Mouse (Mus musculus): ENCODE measurements around the gene Mast1. TPM values are rescaled to one million over a fixed set of nuclear protein-coding genes. Genes with fewer than 3 reads are reported as not detected.

The Mast1 gene
- polyA plus RNA-seq (2016; fragmentation: Nextera tagmentation; extraction: Ambion mirVana): 43.0 and 44.9 TPM in 2 replicates

- H3K36me3 ChIP-seq: no peaks in the 10 kb centered on the region
- H3K4me2 ChIP-seq (replicated peaks): peak within 1 kb of the TSS; percentile 80
- peaks cover 33% of the 10 kb centered on the region for H3K4me1 ChIP-seq
- under 1% methylated on average over 50 of the region's 50 CpGs for WGBS
- H3K27me3 ChIP-seq (replicated peaks): peaks cover 39% of the 10 kb centered on the region
- peak within 1 kb of the TSS; percentile 88 for H3K9ac ChIP-seq
- H3K27ac ChIP-seq: peak within 1 kb of the TSS; percentile 75
- peak within 1 kb of the TSS; percentile 69 for H3K4me3 ChIP-seq
- no peaks in the 10 kb centered on the region for H3K9me3 ChIP-seq
- ATAC-seq (ENCODE audit: low FRiP score, low read depth): peak; percentile 57
These were observed at the start of gene Mast1 for GRCm38 (mm10) chr8:84936962-84937546. Mast1 (minus strand) TSS chr8:84937359.

- ATAC-seq (ENCODE audit: low FRiP score, low read depth): no peak
- Histone ChIP-seq H3K27ac (no peak overlapping the region), H3K9me3 (no peaks in the 10 kb centered on the region), H3K9ac (no peak overlapping the region; the same call in 1 of the 2 replicates), H3K36me3 (no peaks in the 10 kb centered on the region), H3K4me1 (peaks cover 26% of the 10 kb centered on the region), H3K27me3 (replicated peaks) (peaks cover 37% of the 10 kb centered on the region), H3K4me3 (peak overlapping the region; percentile 43; the same call in 1 of the 2 replicates), H3K4me2 (replicated peaks) (peak overlapping the region; percentile 99)
- 41% methylated on average over 8 of the region's 8 CpGs for WGBS
These were observed 49.3 kb upstream of the Mast1 start for GRCm38 (mm10) chr8:84986379-84986945.

- Histone ChIP-seq H3K36me3 (no peaks in the 10 kb centered on the region), H3K9ac (peak overlapping the region; percentile 57), H3K4me3 (peak overlapping the region; percentile 43), H3K4me2 (replicated peaks) (peak overlapping the region; percentile 99), H3K27me3 (replicated peaks) (peaks cover 42% of the 10 kb centered on the region), H3K9me3 (no peaks in the 10 kb centered on the region), H3K27ac (no peak overlapping the region), H3K4me1 (peaks cover 27% of the 10 kb centered on the region)
- peak; percentile 3; the same call in 1 of the 2 replicates for ATAC-seq (ENCODE audit: low FRiP score, low read depth)
- WGBS: under 1% methylated on average over 53 of the region's 53 CpGs
These were observed 48.7 kb upstream of the Mast1 start for GRCm38 (mm10) chr8:84985684-84986378.

- ATAC-seq (ENCODE audit: low FRiP score, low read depth): no peak
These were observed 48.0 kb upstream of the Mast1 start for GRCm38 (mm10) chr8:84985049-84985683.

GRCm38 (mm10) chr8:84984294-84985048 is 47.3 kb upstream of the Mast1 start:
- peaks cover 47% of the 10 kb centered on the region for H3K27me3 ChIP-seq (replicated peaks)

More at GRCm38 (mm10) chr8:84985049-84985683, 48.0 kb upstream of the Mast1 start:
- Histone ChIP-seq H3K9me3 (no peaks in the 10 kb centered on the region), H3K27ac (no peak overlapping the region), H3K9ac (peak overlapping the region; percentile 57), H3K27me3 (replicated peaks) (peaks cover 43% of the 10 kb centered on the region), H3K4me1 (peaks cover 29% of the 10 kb centered on the region), H3K4me2 (replicated peaks) (peak overlapping the region; percentile 99), H3K36me3 (no peaks in the 10 kb centered on the region), H3K4me3 (peak overlapping the region; percentile 43)
- under 1% methylated on average over 23 of the region's 23 CpGs for WGBS

GRCm38 (mm10) chr8:84982499-84983011 is 45.4 kb upstream of the Mast1 start:
- WGBS: 62% methylated on average over 3 of the region's 3 CpGs
- peaks cover 55% of the 10 kb centered on the region for H3K27me3 ChIP-seq (replicated peaks)
- no peak for ATAC-seq (ENCODE audit: low FRiP score, low read depth)
- H3K9me3 ChIP-seq: no peaks in the 10 kb centered on the region
- H3K9ac ChIP-seq: no peak overlapping the region
- no peaks in the 10 kb centered on the region for H3K36me3 ChIP-seq
- H3K4me2 ChIP-seq (replicated peaks): 0 out of 2 replicates have a peak overlapping the region, but pooled peaks have one; percentile 3
- H3K27ac ChIP-seq: no peak overlapping the region
- H3K4me3 ChIP-seq: no peak overlapping the region
- H3K4me1 ChIP-seq: peaks cover 53% of the 10 kb centered on the region

More at GRCm38 (mm10) chr8:84984294-84985048, 47.3 kb upstream of the Mast1 start:
- H3K4me3 ChIP-seq: no peak overlapping the region
- H3K27ac ChIP-seq: no peak overlapping the region
- no peak for ATAC-seq (ENCODE audit: low FRiP score, low read depth)
- peak overlapping the region; percentile 99 for H3K4me2 ChIP-seq (replicated peaks)
- WGBS: 12% methylated on average over 16 of the region's 16 CpGs
- H3K4me1 ChIP-seq: peaks cover 36% of the 10 kb centered on the region
- H3K9ac ChIP-seq: no peak overlapping the region
- no peaks in the 10 kb centered on the region for H3K9me3 ChIP-seq
- H3K36me3 ChIP-seq: no peaks in the 10 kb centered on the region

GRCm38 (mm10) chr8:84981644-84982498 is 44.7 kb upstream of the Mast1 start:
- WGBS: 86% methylated on average over 15 of the region's 15 CpGs
- Histone ChIP-seq H3K9me3 (no peaks in the 10 kb centered on the region), H3K4me1 (peaks cover 60% of the 10 kb centered on the region), H3K4me2 (replicated peaks) (no peak overlapping the region), H3K27ac (no peak overlapping the region), H3K27me3 (replicated peaks) (peaks cover 59% of the 10 kb centered on the region), H3K4me3 (no peak overlapping the region), H3K36me3 (no peaks in the 10 kb centered on the region), H3K9ac (no peak overlapping the region)
- ATAC-seq (ENCODE audit: low FRiP score, low read depth): no peak

- Histone ChIP-seq H3K36me3 (no peaks in the 10 kb centered on the region), H3K27ac (no peak overlapping the region), H3K9ac (0 out of 2 replicates have a peak overlapping the region, but pooled peaks have one; percentile 40), H3K4me2 (replicated peaks) (peak overlapping the region; percentile 98), H3K4me1 (peaks cover 65% of the 10 kb centered on the region), H3K4me3 (no peak overlapping the region), H3K9me3 (no peaks in the 10 kb centered on the region), H3K27me3 (replicated peaks) (peaks cover 51% of the 10 kb centered on the region)
- 37% methylated on average over 11 of the region's 11 CpGs for WGBS
- ATAC-seq (ENCODE audit: low FRiP score, low read depth): no peak
These were observed 43.6 kb upstream of the Mast1 start for GRCm38 (mm10) chr8:84980622-84981358.

- Histone ChIP-seq H3K27ac (no peak overlapping the region), H3K9me3 (no peaks in the 10 kb centered on the region), H3K27me3 (replicated peaks) (peaks cover 47% of the 10 kb centered on the region), H3K4me3 (peak overlapping the region; percentile 26), H3K9ac (peak overlapping the region; percentile 48), H3K4me1 (peaks cover 60% of the 10 kb centered on the region), H3K36me3 (no peaks in the 10 kb centered on the region), H3K4me2 (replicated peaks) (peak overlapping the region; percentile 98)
- ATAC-seq (ENCODE audit: low FRiP score, low read depth): peak; percentile 6; the same call in 1 of the 2 replicates
- 3% methylated on average over 41 of the region's 42 CpGs for WGBS
These were observed 42.7 kb upstream of the Mast1 start for GRCm38 (mm10) chr8:84979599-84980421.
